Mouse (Mus musculus) left cerebral cortex, adult 2 months (tissue): Measurements from ENCODE around the gene 5730480H06Rik. TPM values are rescaled to one million over a fixed set of nuclear protein-coding genes. Genes with fewer than 3 reads are reported as not detected.

Source experiments
- DNase-seq, 2 experiments: peaks; one replicate each; pipeline ENCODE4 v3.0.0; 2021 to 2022; ENCODE audit warnings: low spot score in 2 of 2, mixed read lengths in 1 of 2; ENCODE audit errors: extremely low spot score in 1 of 2
- H3K27ac ChIP-seq: fragments of 200-600 bp; 2 replicates; pipeline ENCODE4 v1.8.1; 2022
- H3K4me3 ChIP-seq: fragments of 200-600 bp; 2 replicates; pipeline ENCODE4 v1.8.1; 2022
- CTCF ChIP-seq: fragments of 200-600 bp; IDR thresholded peaks from 2 replicates; pipeline ENCODE4 v1.8.1; 2022; ENCODE audit warnings: antibody characterized with exemption, mild to moderate bottlenecking, moderate library complexity
- intact Hi-C: fragments of 180-260 bp; cut with DNase I; formaldehyde crosslinking; loops from one replicate; pipeline ENCODE4 v1.15.1; 2025
- long read RNA-seq, 2 experiments: library from polyadenylated mRNA; stranded (forward); transcript quantifications; one replicate each; pipeline ENCODE4 v2.0.0; 2021; ENCODE audit warnings: borderline mapping rate in 2 of 2
- total RNA-seq, 2 experiments: library from RNA; stranded (reverse); gene quantifications; 2 replicates each; pipeline ENCODE4 v1.2.3; 2021

5730480H06Rik gene
- total RNA-seq: 10 to 100 TPM; 17.3 to 18.2 TPM
- long read RNA-seq, experiment 1, partial matches to known transcripts: 0 of 6 reads
- long read RNA-seq, experiment 1, other reads (novel, unspliced or antisense): 3 of 6 reads
- long read RNA-seq, experiment 2, partial matches to known transcripts: 0 of 5 reads
- long read RNA-seq, experiment 2, other reads (novel, unspliced or antisense): 1 of 5 reads

- intact Hi-C loops: no loop called here
- no peak for DNase-seq
- no peak for TF ChIP-seq CTCF
- Histone ChIP-seq H3K4me3 (no peak within 1 kb of the TSS), H3K27ac (no peak within 1 kb of the TSS)
These were observed at the start of gene 5730480H06Rik for GRCm38 (mm10) chr5:48327652-48328051. Gene 5730480H06Rik (plus strand): TSS chr5:48327952.

GRCm38 (mm10) chr5:48301186-48301585, 26.6 kb upstream of the 5730480H06Rik start:
- no peak for TF ChIP-seq CTCF
- H3K27ac ChIP-seq: no peak overlapping the region

GRCm38 (mm10) chr5:48315057-48315602, 12.6 kb upstream of the 5730480H06Rik start:
- H3K27ac ChIP-seq: no peak overlapping the region
- H3K4me3 ChIP-seq: no peak overlapping the region
- TF ChIP-seq CTCF: no peak
- intact Hi-C loops: no loop called here
- DNase-seq: no peak

More at GRCm38 (mm10) chr5:48301186-48301585, 26.6 kb upstream of the 5730480H06Rik start:
- H3K4me3 ChIP-seq: no peak overlapping the region
- DNase-seq: no peak
- intact Hi-C loops: no loop called here

- Histone ChIP-seq H3K4me3 (no peak overlapping the region), H3K27ac (no peak overlapping the region)
- DNase-seq: no peak
- TF ChIP-seq CTCF: no peak
- intact Hi-C loops: no loop called here
These were observed 7.2 kb upstream of the 5730480H06Rik start for GRCm38 (mm10) chr5:48320597-48320996.

GRCm38 (mm10) chr5:48326221-48326620, 1.5 kb upstream of the 5730480H06Rik start:
- TF ChIP-seq CTCF: no peak
- Histone ChIP-seq H3K4me3 (no peak overlapping the region), H3K27ac (no peak overlapping the region)
- intact Hi-C loops: no loop called here
- DNase-seq: no peak

DNA sequence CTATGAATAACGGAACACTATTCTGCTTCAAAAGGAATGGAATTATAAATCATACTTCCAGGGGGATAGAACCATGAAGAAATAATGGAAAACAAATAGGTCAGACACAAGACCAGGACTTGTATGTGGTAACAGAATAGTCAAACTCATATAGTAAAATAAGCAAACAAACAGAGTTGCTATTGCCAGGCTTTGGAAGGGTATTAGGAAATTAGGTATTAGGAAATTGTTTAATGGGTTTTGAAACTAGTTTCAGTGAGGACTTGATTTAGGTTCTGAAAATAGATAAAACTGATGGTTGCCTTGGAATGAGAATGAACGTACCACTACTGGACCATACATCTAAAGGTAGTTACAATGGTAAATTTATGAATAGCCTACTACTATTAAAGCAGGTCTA, 2.0 kb downstream of the 5730480H06Rik start:
- no peak for DNase-seq
- TF ChIP-seq CTCF: no peak
- Histone ChIP-seq H3K4me3 (no peak overlapping the region), H3K27ac (no peak overlapping the region)
- intact Hi-C loops: no loop called here

DNA sequence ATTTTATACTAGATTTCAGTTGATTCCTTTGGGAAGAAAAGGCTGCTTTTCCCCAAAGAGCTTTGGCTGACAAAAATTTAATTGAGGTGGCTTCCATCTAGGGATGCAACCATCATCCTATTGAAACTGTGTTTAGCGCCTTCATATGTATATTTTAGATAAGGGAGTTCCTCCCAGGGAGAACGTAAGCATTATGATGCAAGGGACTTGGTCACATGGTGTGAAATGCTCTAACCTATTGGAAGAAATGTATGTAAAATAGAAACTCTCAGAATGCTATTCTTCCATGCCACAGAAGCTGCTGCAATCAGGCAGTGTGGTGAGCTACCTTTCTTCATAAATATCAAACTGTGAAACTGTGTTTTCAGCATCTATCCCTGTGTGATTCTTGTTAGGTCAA, 3.1 kb downstream of the 5730480H06Rik start:
- no peak for DNase-seq
- Histone ChIP-seq H3K27ac (no peak overlapping the region), H3K4me3 (no peak overlapping the region)
- TF ChIP-seq CTCF: no peak
- intact Hi-C loops: no loop called here

DNA sequence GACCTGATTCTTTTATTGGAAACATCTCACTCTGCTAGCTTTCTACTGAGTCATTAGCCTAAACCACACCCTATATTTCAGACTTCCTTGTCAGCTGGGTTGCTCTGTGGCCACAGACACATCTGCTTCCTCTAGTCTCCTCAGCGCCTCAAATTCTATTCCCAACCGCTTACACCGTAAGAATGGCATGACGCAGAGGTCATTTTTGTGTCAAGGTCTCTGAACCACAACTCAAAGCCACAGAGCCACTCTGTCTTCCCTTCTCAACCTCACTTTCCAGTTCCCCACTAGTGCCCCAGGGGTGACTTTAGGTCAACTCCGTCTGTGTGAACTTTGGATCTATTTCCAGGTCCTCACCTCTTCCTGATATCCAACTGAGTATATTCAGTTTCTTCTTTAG, 3.7 kb downstream of the 5730480H06Rik start:
- Histone ChIP-seq H3K27ac (no peak overlapping the region), H3K4me3 (no peak overlapping the region)
- DNase-seq: no peak
- intact Hi-C loops: no loop called here
- TF ChIP-seq CTCF: no peak

DNA sequence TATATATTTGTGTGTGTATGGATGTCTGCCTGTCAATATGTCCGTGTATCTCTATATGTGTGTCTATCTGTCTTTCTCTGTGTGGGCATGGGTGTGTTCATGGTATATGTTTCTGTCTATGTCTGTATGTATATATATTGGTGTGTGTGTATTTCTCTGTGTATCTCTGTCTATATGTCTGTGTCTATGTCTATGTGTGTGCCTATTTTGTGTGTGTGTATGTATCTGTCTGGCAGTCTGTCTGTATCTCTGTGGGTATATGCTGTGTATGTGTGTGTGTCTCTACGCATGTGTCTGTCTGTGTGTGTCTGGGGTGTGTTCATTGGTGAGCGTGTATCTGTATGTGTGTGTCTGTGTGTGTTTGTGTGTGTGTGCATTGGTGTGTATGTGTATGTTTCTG, 5.7 kb downstream of the 5730480H06Rik start:
- DNase-seq: no peak
- no peak for TF ChIP-seq CTCF
- Histone ChIP-seq H3K27ac (no peak overlapping the region), H3K4me3 (no peak overlapping the region)
- intact Hi-C loops: no loop called here

- intact Hi-C loops: no loop called here
- no peak for TF ChIP-seq CTCF
These were observed 6.2 kb downstream of the 5730480H06Rik start for GRCm38 (mm10) chr5:48333884-48334513.

GRCm38 (mm10) chr5:48340808-48341433, 13.2 kb downstream of the 5730480H06Rik start:
- no peak for TF ChIP-seq CTCF

More at GRCm38 (mm10) chr5:48333884-48334513, 6.2 kb downstream of the 5730480H06Rik start:
- no peak for DNase-seq
- Histone ChIP-seq H3K4me3 (no peak overlapping the region), H3K27ac (no peak overlapping the region)

More at GRCm38 (mm10) chr5:48340808-48341433, 13.2 kb downstream of the 5730480H06Rik start:
- H3K4me3 ChIP-seq: no peak overlapping the region
- H3K27ac ChIP-seq: no peak overlapping the region
- intact Hi-C loops: loop anchor here (10.0 kb wide), 1 partner anchor 1896 kb away; no protein-coding TSS in a partner anchor
- no peak for DNase-seq
